Mouse (Mus musculus) testis, adult 2 months (tissue): ENCODE results near the gene Flt3. TPM values are rescaled to one million over a fixed set of nuclear protein-coding genes. Genes with fewer than 3 reads are reported as not detected.

Experiments used
- H3K27ac ChIP-seq: fragments of 200-500 bp; 2 replicates; pipeline ENCODE4 v1.5.1; 2012; ENCODE audit warnings: low read depth, low read length; ENCODE audit not compliant: control insufficient read depth, insufficient read depth
- H3K27me3 ChIP-seq: fragments of 200-500 bp; 2 replicates; pipeline ENCODE4 v1.6.1; 2012; ENCODE audit warnings: mild to moderate bottlenecking, low read length, moderate library complexity; ENCODE audit not compliant: control insufficient read depth, insufficient read depth
- H3K36me3 ChIP-seq: fragments of 200-500 bp; 2 replicates; pipeline ENCODE4 v1.6.1; 2012; ENCODE audit warnings: mild to moderate bottlenecking, low read length; ENCODE audit not compliant: control insufficient read depth, insufficient read depth
- H3K4me1 ChIP-seq: fragments of 200-500 bp; 2 replicates; pipeline ENCODE4 v1.6.1; 2012; ENCODE audit warnings: low read length; ENCODE audit not compliant: control insufficient read depth, insufficient read depth
- H3K4me3 ChIP-seq: fragments of 200-500 bp; 2 replicates; pipeline ENCODE4 v1.5.1; 2012; ENCODE audit warnings: low read depth, mild to moderate bottlenecking, low read length, moderate library complexity, mixed read lengths; ENCODE audit not compliant: control insufficient read depth
- CTCF ChIP-seq: fragments of 200-500 bp; IDR thresholded peaks from 2 replicates; pipeline ENCODE4 v1.5.1; 2012; ENCODE audit warnings: low read depth, mild to moderate bottlenecking, inconsistent platforms, low read length, moderate library complexity; ENCODE audit not compliant: control insufficient read depth, insufficient read depth, insufficient replicate concordance
- POLR2A ChIP-seq: fragments of 200-500 bp; IDR thresholded peaks from 2 replicates; pipeline ENCODE4 v1.6.1; 2012; ENCODE audit warnings: low read depth, mild to moderate bottlenecking, inconsistent platforms, low read length, moderate library complexity; ENCODE audit not compliant: control insufficient read depth
- polyA plus RNA-seq: library from polyadenylated mRNA; depleted of rRNA; stranded (reverse); fragments of >200 nt; gene quantifications from 2 replicates; pipeline ENCODE4 v1.2.3, GENCODE M21; 2012; rRNA removed

Flt3 gene
- polyA plus RNA-seq, 1 experiment, result 1.0 TPM

DNA sequence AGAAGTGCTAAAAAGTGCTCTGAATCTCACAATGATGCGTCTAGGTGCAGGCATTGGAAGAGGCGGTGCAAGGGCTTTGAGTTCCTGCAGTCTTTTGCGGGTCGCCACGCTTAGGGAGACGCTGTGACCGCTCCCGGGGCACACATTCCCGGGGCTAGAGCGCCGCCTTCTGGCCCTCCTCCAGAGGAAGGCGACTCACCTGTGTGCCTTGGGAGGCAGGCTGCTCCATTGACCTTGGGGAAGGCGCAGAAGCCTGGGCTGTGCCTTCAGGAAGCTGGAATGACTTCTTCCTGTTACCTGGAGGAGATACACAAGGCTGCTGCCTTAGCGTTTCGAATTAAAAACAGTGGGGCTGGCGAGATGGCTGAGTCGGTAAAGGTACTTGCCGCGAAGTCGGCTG, 106.2 kb downstream of the Flt3 start:
- H3K27ac ChIP-seq, result no peak overlapping the region
- H3K27me3 ChIP-seq, result no peaks in the 10 kb centered on the region
- no peak for TF ChIP-seq POLR2A
- no peak for TF ChIP-seq CTCF
- no peak overlapping the region for H3K4me3 ChIP-seq
- H3K36me3 ChIP-seq, result no peaks in the 10 kb centered on the region
- peaks cover 8% of the 10 kb centered on the region; the same call in 1 of the 2 replicates for H3K4me1 ChIP-seq

DNA sequence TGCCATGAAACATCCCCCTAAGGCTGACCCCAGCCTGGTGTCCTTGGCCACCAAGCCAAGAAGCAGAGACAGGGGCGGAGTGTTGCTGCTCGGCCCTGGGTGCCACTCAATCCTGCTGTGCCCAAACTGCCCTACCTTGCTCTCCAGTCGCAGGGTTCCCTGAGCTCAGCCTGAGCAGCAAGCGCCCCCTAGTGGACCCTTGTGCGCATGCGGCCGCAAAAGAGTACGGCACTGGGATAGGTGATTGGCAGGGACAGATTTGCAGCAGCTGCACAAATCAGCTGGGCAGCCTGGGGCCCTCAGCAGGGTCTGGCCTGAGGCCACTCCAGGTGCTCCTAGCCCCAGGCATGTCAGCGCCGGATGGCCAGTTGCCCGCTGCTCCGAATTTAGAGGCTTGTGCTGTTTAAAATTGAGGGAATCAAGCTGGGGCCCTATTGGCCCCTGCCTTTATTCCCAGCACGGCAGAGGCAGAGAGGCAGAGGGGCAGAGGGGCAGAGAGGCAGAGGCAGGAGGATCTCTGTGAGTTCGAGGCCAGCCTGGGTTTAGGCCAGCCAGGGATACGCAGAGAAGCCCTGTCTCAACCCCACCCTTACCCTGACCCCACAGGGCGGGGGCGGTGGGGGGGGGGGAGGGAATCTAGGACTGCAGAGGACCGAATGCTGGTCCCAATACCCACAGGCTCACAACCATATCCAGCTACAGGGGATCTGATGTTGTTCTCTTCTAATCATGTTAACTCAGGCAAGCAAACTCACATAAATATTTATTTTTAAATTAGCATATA, 107.0 kb downstream of the Flt3 start:
- Histone ChIP-seq H3K27ac (no peak overlapping the region), H3K36me3 (no peaks in the 10 kb centered on the region), H3K4me3 (0 out of 2 replicates have a peak overlapping the region, but pooled peaks have one; percentile 29), H3K27me3 (no peaks in the 10 kb centered on the region), H3K4me1 (peaks cover 8% of the 10 kb centered on the region; the same call in 1 of the 2 replicates)
- TF ChIP-seq CTCF, result peak; percentile 89
- no peak for TF ChIP-seq POLR2A

DNA sequence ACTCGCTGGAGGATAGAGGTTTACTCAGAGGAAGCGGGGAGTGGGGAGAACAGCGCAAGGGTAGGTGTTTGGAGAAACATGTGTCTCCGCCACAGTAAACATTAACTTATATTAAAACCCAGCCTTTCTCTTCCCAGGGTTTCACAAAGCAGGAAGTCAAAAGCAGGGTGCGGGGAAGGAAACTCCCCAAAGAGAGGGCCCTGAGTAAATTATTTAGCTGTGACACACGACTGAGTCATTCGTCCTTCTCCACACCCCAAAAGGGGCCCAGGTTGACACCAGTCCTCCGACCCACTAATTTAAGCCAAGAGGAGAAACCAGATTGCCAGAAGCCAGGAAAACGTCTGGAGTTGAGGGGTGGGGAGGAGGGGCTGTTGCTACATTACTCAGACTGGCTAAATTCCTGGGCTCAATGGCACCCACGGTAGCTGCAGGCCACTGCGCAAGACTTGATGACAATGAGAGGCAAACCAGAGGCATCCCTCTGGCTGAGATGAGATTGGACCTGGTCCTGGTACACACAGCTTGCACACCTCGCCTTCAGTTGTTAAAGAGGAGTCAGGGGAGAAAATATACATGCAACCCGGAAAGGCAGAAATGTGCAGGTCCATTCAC, 107.7 kb downstream of the Flt3 start:
- Histone ChIP-seq H3K27ac (no peak overlapping the region), H3K36me3 (no peaks in the 10 kb centered on the region), H3K27me3 (no peaks in the 10 kb centered on the region), H3K4me1 (peaks cover 8% of the 10 kb centered on the region; the same call in 1 of the 2 replicates), H3K4me3 (0 out of 2 replicates have a peak overlapping the region, but pooled peaks have one; percentile 29)
- TF ChIP-seq POLR2A (no peak), CTCF (no peak)

DNA sequence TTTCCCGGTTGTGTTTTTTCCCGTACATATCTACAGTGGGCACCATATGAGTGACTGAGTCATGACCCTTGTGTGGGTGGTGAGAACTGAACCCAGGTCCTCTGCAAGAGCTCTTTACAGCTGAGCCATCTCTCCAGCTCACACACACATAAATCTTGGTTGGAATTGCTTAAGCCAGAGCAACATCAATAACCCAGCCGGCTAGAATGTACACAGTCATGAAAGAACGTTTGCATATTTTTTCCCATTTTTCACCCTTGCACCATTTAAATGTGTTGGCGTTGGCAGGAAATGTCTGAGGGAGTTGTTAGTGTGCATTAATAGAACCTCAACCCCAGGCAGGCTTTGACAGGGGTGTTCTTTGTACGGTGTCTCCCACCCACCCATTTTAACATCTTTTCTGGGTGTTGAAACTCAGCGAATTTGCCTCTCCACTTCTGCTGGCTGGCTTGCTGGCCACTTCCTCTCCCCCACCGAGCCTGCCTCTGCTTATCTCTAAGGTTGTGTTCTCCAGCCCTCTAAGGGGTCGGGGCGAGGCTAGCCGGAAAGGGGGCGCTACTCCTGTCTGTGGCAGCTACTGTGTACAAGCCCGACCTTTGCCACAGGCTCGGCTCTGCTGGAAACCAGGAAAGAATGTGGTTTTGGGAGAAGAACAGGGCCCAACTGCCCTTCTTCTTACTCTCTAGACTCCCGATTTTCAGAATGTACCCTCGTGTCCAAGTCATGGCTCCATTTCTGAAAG, 108.4 kb downstream of the Flt3 start:
- H3K4me3 ChIP-seq, result no peak overlapping the region
- TF ChIP-seq POLR2A, result no peak
- no peak for TF ChIP-seq CTCF
- no peaks in the 10 kb centered on the region for H3K27me3 ChIP-seq

DNA sequence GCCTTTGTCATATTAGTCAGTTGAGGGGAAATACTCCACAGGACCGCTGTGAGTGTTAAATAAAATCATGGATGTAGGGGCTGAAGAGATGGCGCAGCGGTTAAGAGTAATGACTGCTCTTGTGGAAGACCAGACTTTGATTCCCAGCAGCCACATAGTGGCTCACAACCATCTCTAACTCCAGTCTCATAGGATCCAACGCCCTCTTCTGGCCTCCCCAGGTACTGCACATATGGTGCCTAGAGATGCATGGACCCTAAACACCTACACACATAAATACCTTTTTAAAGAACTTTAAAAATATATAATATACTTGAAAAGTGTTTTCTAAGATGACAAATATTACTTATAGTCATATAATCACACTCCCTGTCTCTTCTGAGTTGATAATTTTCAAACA, 115.9 kb downstream of the Flt3 start:
- Histone ChIP-seq H3K4me3 (no peak overlapping the region), H3K27ac (no peak overlapping the region), H3K4me1 (no peaks in the 10 kb centered on the region), H3K36me3 (no peaks in the 10 kb centered on the region), H3K27me3 (no peaks in the 10 kb centered on the region)
- peak; percentile 45; the same call in 1 of the 2 replicates for TF ChIP-seq CTCF
- no peak for TF ChIP-seq POLR2A

More for the DNA sequence above, 108.4 kb downstream of the Flt3 start:
- H3K36me3 ChIP-seq, result no peaks in the 10 kb centered on the region
- peaks cover 8% of the 10 kb centered on the region; the same call in 1 of the 2 replicates for H3K4me1 ChIP-seq
- no peak overlapping the region for H3K27ac ChIP-seq

Other genes starting within 250 kb of the Flt3 start
- gene Gsx1, start 211.8 kb downstream of the Flt3 start, polyA plus RNA-seq, result not detected in 2 replicates
- gene Pdx1, start 130.5 kb downstream of the Flt3 start, polyA plus RNA-seq, result 0.07 TPM in 1 of 2 replicates, not detected in the other
- 0.10 TPM in 1 of 2 replicates, not detected in the other for gene Cdx2, start 93.2 kb downstream of the Flt3 start, polyA plus RNA-seq
- not detected in 2 replicates for gene Urad, start 78.0 kb downstream of the Flt3 start, polyA plus RNA-seq
- gene Pan3, start 29.7 kb upstream of the Flt3 start, polyA plus RNA-seq, result 77.6 and 94.5 TPM in 2 replicates